Mouse (Mus musculus) left cerebral cortex, postnatal 36 days (tissue): ENCODE measurements at regions not wholly inside any gene's neighbourhood (a gene's known extent, or its start where the extent isn't known, plus 50 kb on each side); places are given as distances from the start of the nearest gene placed in this dataset.
"Not testable (repeated sequence)": the region's sequence is repeated elsewhere in the genome, so short reads cannot be mapped to it uniquely, and the experiment has no call there.

Source experiments
- DNase-seq, 2 experiments: peaks; one replicate each; pipeline ENCODE4 v3.0.0; 2021 to 2022; ENCODE audit warnings: low spot score in 2 of 2, mixed read lengths in 1 of 2
- intact Hi-C: fragments of 180-260 bp; cut with DNase I; formaldehyde crosslinking; loops from one replicate; pipeline ENCODE4 v1.15.1; 2025

- DNase-seq: no peak
- intact Hi-C loops: no loop called here
Observed at GRCm38 (mm10) chr6:37618990-37619389, 89.0 kb downstream of the Akr1d1 start.

GRCm38 (mm10) chr6:37621364-37622029 lies 91.5 kb downstream of the Akr1d1 start:
- intact Hi-C loops: no loop called here
- DNase-seq: no peak

GRCm38 (mm10) chr6:37622273-37622672 lies 92.3 kb downstream of the Akr1d1 start:
- DNase-seq: no peak
- intact Hi-C loops: no loop called here

- DNase-seq: no peak
- intact Hi-C loops: no loop called here
Observed at GRCm38 (mm10) chr6:37627206-37627605, 97.2 kb downstream of the Akr1d1 start.

- intact Hi-C loops: no loop called here
Observed at GRCm38 (mm10) chr6:37633948-37634347, 104.0 kb downstream of the Akr1d1 start.

GRCm38 (mm10) chr6:37642066-37642465 lies 112.1 kb downstream of the Akr1d1 start:
- intact Hi-C loops: no loop called here
- no peak for DNase-seq

More at GRCm38 (mm10) chr6:37633948-37634347, 104.0 kb downstream of the Akr1d1 start:
- no peak for DNase-seq

GRCm38 (mm10) chr6:37642701-37643121 lies 112.7 kb downstream of the Akr1d1 start:
- DNase-seq: peak; percentile 23 to 33

GRCm38 (mm10) chr6:37643176-37643575 lies 113.2 kb downstream of the Akr1d1 start:
- DNase-seq: no peak
- intact Hi-C loops: no loop called here

More at GRCm38 (mm10) chr6:37642701-37643121, 112.7 kb downstream of the Akr1d1 start:
- intact Hi-C loops: no loop called here

- intact Hi-C loops: no loop called here
- DNase-seq: no peak
Observed at GRCm38 (mm10) chr6:37643718-37644117, 113.7 kb downstream of the Akr1d1 start.

- no peak for DNase-seq
- intact Hi-C loops: no loop called here
Observed at GRCm38 (mm10) chr6:37645551-37645950, 115.6 kb downstream of the Akr1d1 start.

- DNase-seq, intact Hi-C loops: not testable (repeated sequence)
Observed at GRCm38 (mm10) chr6:37657300-37657699, 127.3 kb downstream of the Akr1d1 start.

GRCm38 (mm10) chr6:37658021-37658650 lies 128.2 kb downstream of the Akr1d1 start:
- intact Hi-C loops: no loop called here
- no peak for DNase-seq

- DNase-seq: no peak
- intact Hi-C loops: no loop called here
Observed at GRCm38 (mm10) chr6:37662747-37663146, 132.8 kb downstream of the Akr1d1 start.

- intact Hi-C loops: no loop called here
Observed at GRCm38 (mm10) chr6:37665576-37665975, 135.6 kb downstream of the Akr1d1 start.

GRCm38 (mm10) chr6:37669407-37669806 lies 139.4 kb downstream of the Akr1d1 start:
- intact Hi-C loops: no loop called here

More at GRCm38 (mm10) chr6:37665576-37665975, 135.6 kb downstream of the Akr1d1 start:
- no peak for DNase-seq

GRCm38 (mm10) chr6:37670701-37671100 lies 140.7 kb downstream of the Akr1d1 start:
- DNase-seq: no peak
- intact Hi-C loops: no loop called here

More at GRCm38 (mm10) chr6:37669407-37669806, 139.4 kb downstream of the Akr1d1 start:
- DNase-seq: no peak

- no peak for DNase-seq
- intact Hi-C loops: no loop called here
Observed at GRCm38 (mm10) chr6:37679871-37680270, 149.9 kb downstream of the Akr1d1 start.

- DNase-seq, intact Hi-C loops: not testable (repeated sequence)
Observed at GRCm38 (mm10) chr6:37681331-37681730, 151.4 kb downstream of the Akr1d1 start.

- no peak for DNase-seq
- intact Hi-C loops: no loop called here
Observed at GRCm38 (mm10) chr6:37686094-37686493, 156.1 kb downstream of the Akr1d1 start.

GRCm38 (mm10) chr6:37688866-37689617 lies 159.1 kb downstream of the Akr1d1 start:
- intact Hi-C loops: no loop called here
- DNase-seq: no peak
